Mouse (Mus musculus): ENCODE results near the gene Rplp1. TPM values are rescaled to one million over a fixed set of nuclear protein-coding genes. Genes with fewer than 3 reads are reported as not detected.

Gene Rplp1
- polyA plus RNA-seq, 1 experiment from 2014 or later, result 935 TPM

GRCm38 (mm10) chr9:61877373-61878112 is 36.8 kb downstream of the Rplp1 start:
- ATAC-seq (ENCODE audit: low FRiP score, low TSS enrichment) (peak; percentile 57; the same call in 1 of the 2 replicates), DNase-seq (peak; percentile 85)
- Histone ChIP-seq H3K36me3 (ENCODE audit: control insufficient read depth, insufficient read depth, low read length) (no peaks in the 10 kb centered on the region), H3K4me1 (ENCODE audit: control insufficient read depth, insufficient read depth, low read length) (peaks cover 40% of the 10 kb centered on the region), H3K27ac (replicated peaks; ENCODE audit: low read depth, low read length) (peak overlapping the region; percentile 26; the same call in 1 of the 2 replicates), H3K9ac (replicated peaks; ENCODE audit: low read length) (no peak overlapping the region), H3K4me3 (replicated peaks; ENCODE audit: low read depth, low read length) (no peak overlapping the region), H3K27me3 (ENCODE audit: control insufficient read depth, insufficient read depth, low read length) (no peaks in the 10 kb centered on the region), H3K4me2 (ENCODE audit: low read length) (peak overlapping the region; percentile 12; the same call in 1 of the 2 replicates), H3K9me3 (ENCODE audit: control insufficient read depth, low read length) (no peaks in the 10 kb centered on the region)
- 17% methylated on average over 22 of the region's 22 CpGs for WGBS

- Histone ChIP-seq H3K9me3 (ENCODE audit: control insufficient read depth, low read length) (no peaks in the 10 kb centered on the region), H3K4me1 (ENCODE audit: control insufficient read depth, insufficient read depth, low read length) (peaks cover 52% of the 10 kb centered on the region), H3K36me3 (ENCODE audit: control insufficient read depth, insufficient read depth, low read length) (no peaks in the 10 kb centered on the region), H3K27me3 (ENCODE audit: control insufficient read depth, insufficient read depth, low read length) (0 out of 2 replicates have a peak, but pooled peaks cover 3% of the 10 kb centered on the region), H3K9ac (replicated peaks; ENCODE audit: low read length) (no peak overlapping the region), H3K27ac (replicated peaks; ENCODE audit: low read depth, low read length) (peak overlapping the region; percentile 80), H3K4me3 (replicated peaks; ENCODE audit: low read depth, low read length) (no peak overlapping the region), H3K4me2 (ENCODE audit: low read length) (no peak overlapping the region)
- ATAC-seq (ENCODE audit: low FRiP score, low TSS enrichment) (no peak), DNase-seq (no peak)
- 54% methylated on average over 8 of the region's 8 CpGs for WGBS
Observed at GRCm38 (mm10) chr9:61873325-61873724, 41.0 kb downstream of the Rplp1 start.

DNA sequence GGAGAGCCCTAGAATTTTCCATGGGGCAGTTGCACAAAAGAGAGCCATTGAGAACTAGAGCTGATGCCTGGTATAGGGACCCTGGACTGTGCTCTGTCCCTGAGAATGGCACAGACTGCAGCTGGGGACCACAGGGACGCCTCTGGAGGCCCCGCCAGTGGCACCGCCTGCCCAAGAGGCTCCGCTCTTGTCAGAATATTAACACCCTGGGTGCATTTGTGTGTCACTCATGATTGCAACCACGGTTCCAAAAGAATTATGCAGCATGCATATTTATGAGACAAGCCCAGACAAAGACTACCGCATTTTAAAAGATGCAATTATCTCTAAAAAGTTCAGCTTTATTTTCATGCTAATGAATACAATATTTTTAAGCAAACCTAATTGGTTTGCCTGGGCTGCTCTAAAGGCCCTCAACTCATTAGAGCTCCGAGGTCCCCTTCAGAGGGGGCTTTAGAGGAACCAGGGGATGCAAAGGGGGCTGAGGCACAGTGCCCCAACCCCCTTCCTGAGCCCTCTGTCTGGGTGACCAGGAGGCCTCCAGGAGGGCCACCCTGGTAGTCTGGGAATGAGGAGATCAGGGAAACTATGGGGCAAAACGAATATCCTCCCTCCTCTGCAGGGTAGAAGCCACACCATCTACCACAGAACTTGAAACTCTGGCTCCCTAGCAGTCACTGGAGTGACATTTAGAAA is 41.9 kb downstream of the Rplp1 start:
- no peak overlapping the region for H3K9ac ChIP-seq (replicated peaks; ENCODE audit: low read length)
- DNase-seq, result peak; percentile 77
- WGBS, result 3% methylated on average over 8 of the region's 8 CpGs
- peaks cover 43% of the 10 kb centered on the region for H3K4me1 ChIP-seq (ENCODE audit: control insufficient read depth, insufficient read depth, low read length)
- H3K4me3 ChIP-seq (replicated peaks; ENCODE audit: low read depth, low read length), result no peak overlapping the region
- no peaks in the 10 kb centered on the region for H3K9me3 ChIP-seq (ENCODE audit: control insufficient read depth, low read length)
- no peak overlapping the region for H3K4me2 ChIP-seq (ENCODE audit: low read length)
- H3K27me3 ChIP-seq (ENCODE audit: control insufficient read depth, insufficient read depth, low read length), result 0 out of 2 replicates have a peak, but pooled peaks cover 3% of the 10 kb centered on the region
- ATAC-seq (ENCODE audit: low FRiP score, low TSS enrichment), result peak; percentile 89
- peak overlapping the region; percentile 80 for H3K27ac ChIP-seq (replicated peaks; ENCODE audit: low read depth, low read length)
- H3K36me3 ChIP-seq (ENCODE audit: control insufficient read depth, insufficient read depth, low read length), result no peaks in the 10 kb centered on the region

DNA sequence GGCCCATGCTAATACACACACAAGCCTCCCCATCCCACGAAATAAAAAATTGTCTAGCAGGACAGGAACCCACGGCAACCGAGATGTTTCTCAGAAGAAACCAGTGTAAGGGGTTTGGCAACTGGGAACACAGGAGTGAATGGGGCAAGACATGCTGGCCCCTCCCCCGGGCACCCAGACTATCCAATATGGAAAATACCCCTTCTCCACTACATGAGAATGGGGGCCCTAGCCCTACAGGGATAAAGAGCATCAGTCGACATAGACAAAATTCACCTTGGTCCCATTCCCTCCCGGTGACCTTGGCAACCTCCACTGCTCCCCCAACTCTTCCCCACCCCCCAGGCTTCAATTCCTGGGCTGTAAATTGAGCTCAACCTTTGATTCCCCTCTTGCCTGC is 42.5 kb downstream of the Rplp1 start:
- Histone ChIP-seq H3K4me3 (replicated peaks; ENCODE audit: low read depth, low read length) (no peak overlapping the region), H3K4me1 (ENCODE audit: control insufficient read depth, insufficient read depth, low read length) (peaks cover 37% of the 10 kb centered on the region), H3K36me3 (ENCODE audit: control insufficient read depth, insufficient read depth, low read length) (no peaks in the 10 kb centered on the region), H3K4me2 (ENCODE audit: low read length) (no peak overlapping the region), H3K27ac (replicated peaks; ENCODE audit: low read depth, low read length) (peak overlapping the region; percentile 80), H3K9ac (replicated peaks; ENCODE audit: low read length) (no peak overlapping the region), H3K9me3 (ENCODE audit: control insufficient read depth, low read length) (no peaks in the 10 kb centered on the region), H3K27me3 (ENCODE audit: control insufficient read depth, insufficient read depth, low read length) (0 out of 2 replicates have a peak, but pooled peaks cover 3% of the 10 kb centered on the region)
- ATAC-seq (ENCODE audit: low FRiP score, low TSS enrichment) (no peak), DNase-seq (no peak)
- WGBS, result 19% methylated on average over 6 of the region's 6 CpGs

- WGBS, result 73% methylated on average over 11 of the region's 11 CpGs
- DNase-seq (no peak), ATAC-seq (ENCODE audit: low FRiP score, low TSS enrichment) (no peak)
- Histone ChIP-seq H3K4me2 (ENCODE audit: low read length) (no peak overlapping the region), H3K4me3 (replicated peaks; ENCODE audit: low read depth, low read length) (no peak overlapping the region), H3K4me1 (ENCODE audit: control insufficient read depth, insufficient read depth, low read length) (peaks cover 15% of the 10 kb centered on the region), H3K27me3 (ENCODE audit: control insufficient read depth, insufficient read depth, low read length) (0 out of 2 replicates have a peak, but pooled peaks cover 3% of the 10 kb centered on the region), H3K27ac (replicated peaks; ENCODE audit: low read depth, low read length) (no peak overlapping the region; the same call in 1 of the 2 replicates), H3K9me3 (ENCODE audit: control insufficient read depth, low read length) (no peaks in the 10 kb centered on the region), H3K36me3 (ENCODE audit: control insufficient read depth, insufficient read depth, low read length) (no peaks in the 10 kb centered on the region), H3K9ac (replicated peaks; ENCODE audit: low read length) (no peak overlapping the region)
Observed at GRCm38 (mm10) chr9:61867659-61868058, 46.7 kb downstream of the Rplp1 start.

Other genes with a start within 250 kb of the Rplp1 start
- gene Kif23, start 32.2 kb upstream of the Rplp1 start, polyA plus RNA-seq (2014; fragmentation: Nextera tagmentation; extraction: Ambion mirVana), result 9.6 and 26.3 TPM in 2 replicates
- gene Paqr5, start 112.3 kb upstream of the Rplp1 start, polyA plus RNA-seq (2014; fragmentation: Nextera tagmentation; extraction: Ambion mirVana), result 0.15 and 0.38 TPM in 2 replicates
- 14.7 and 20.2 TPM in 2 replicates for gene Glce, start 208.1 kb upstream of the Rplp1 start, polyA plus RNA-seq (2014; fragmentation: Nextera tagmentation; extraction: Ambion mirVana)